ENCODE assay signal across 15 mouse cellular contexts in the genomic region with DNA sequence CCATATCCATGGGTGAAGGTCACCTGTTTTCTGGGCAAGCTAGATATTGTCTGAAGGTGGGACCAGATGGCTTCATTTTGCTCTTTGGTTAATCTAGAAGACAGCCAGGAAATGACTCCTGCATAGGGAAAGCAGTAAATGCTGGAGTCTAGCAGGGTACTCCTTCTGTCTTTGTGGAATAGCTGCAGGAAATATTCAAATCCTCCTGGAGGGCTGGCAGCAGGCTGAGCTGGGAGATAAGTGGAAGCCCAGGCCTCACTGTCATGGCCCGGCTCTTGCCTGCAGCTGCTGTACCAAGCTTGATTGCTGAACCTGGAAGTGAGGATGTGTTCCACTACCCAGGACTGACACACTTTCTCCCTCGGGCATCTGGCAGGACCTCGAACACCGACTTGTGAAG.
"Had no signal": no experiment of that assay in that cellular context is flagged by ENCODE, and none has a peak within 500 bp of the region (broad histone marks: within the 10 kb centered on the region; RNA-seq: fewer than 3 reads in every experiment).

No protein-coding gene starts in this region.

- H3K4me3 ChIP-seq: lung, embryonic 15.5 days; megakaryocyte, embryonic 14.5 days; midbrain, embryonic 13.5 days; midbrain, embryonic 15.5 days; neural tube, embryonic 12.5 days; stomach, embryonic 15.5 days had no signal

- DNase-seq: lung, adult 2 months; lung, postnatal 14 days; lung, postnatal 36 days; right cerebral cortex, postnatal 14 days; thymus, adult 2 months; thymus, postnatal 25 days; thymus, postnatal 4 days had no signal

- H3K27ac ChIP-seq: lung, embryonic 15.5 days; macrophage; midbrain, embryonic 13.5 days; midbrain, embryonic 15.5 days; neural tube, embryonic 12.5 days; stomach, embryonic 15.5 days; stomach, postnatal 0 days had no signal
